Mouse (Mus musculus) kidney, postnatal 4 days (tissue): ENCODE measurements around the gene Maml2.

ENCODE experiments used
- DNase-seq, 2 experiments: peaks; one replicate each; pipeline ENCODE4 v3.0.0; 2021; ENCODE audit warnings: mixed read lengths in 2 of 2

Maml2 gene

GRCm38 (mm10) chr9:13311094-13311493 lies 13.3 kb downstream of the Maml2 start:
- no peak for DNase-seq

- DNase-seq = no peak
Measured at GRCm38 (mm10) chr9:13313923-13314322, 16.2 kb downstream of the Maml2 start.

GRCm38 (mm10) chr9:13314577-13315004 lies 16.8 kb downstream of the Maml2 start:
- DNase-seq = no peak

- no peak for DNase-seq
Measured at GRCm38 (mm10) chr9:13315393-13315792, 17.6 kb downstream of the Maml2 start.

GRCm38 (mm10) chr9:13319566-13319965 lies 21.8 kb downstream of the Maml2 start:
- no peak for DNase-seq

- no peak for DNase-seq
Measured at GRCm38 (mm10) chr9:13320800-13321364, 23.1 kb downstream of the Maml2 start.

- DNase-seq = no peak
Measured at GRCm38 (mm10) chr9:13323074-13323473, 25.3 kb downstream of the Maml2 start.

- peak; percentile 40 to 43 for DNase-seq
Measured at GRCm38 (mm10) chr9:13323612-13324011, 25.9 kb downstream of the Maml2 start.

- no peak for DNase-seq
Measured at GRCm38 (mm10) chr9:13414230-13414766, 116.5 kb downstream of the Maml2 start.

- peak; percentile 79 to 86 for DNase-seq
Measured at GRCm38 (mm10) chr9:13425031-13425940, 127.5 kb downstream of the Maml2 start.

GRCm38 (mm10) chr9:13429477-13430125 lies 131.8 kb downstream of the Maml2 start:
- no peak for DNase-seq

- no peak for DNase-seq
Measured at GRCm38 (mm10) chr9:13430302-13430701, 132.5 kb downstream of the Maml2 start.

- no peak for DNase-seq
Measured at GRCm38 (mm10) chr9:13430744-13431143, 133.0 kb downstream of the Maml2 start.

- DNase-seq = no peak
Measured at GRCm38 (mm10) chr9:13431646-13432045, 133.9 kb downstream of the Maml2 start.

GRCm38 (mm10) chr9:13433501-13434090 lies 135.8 kb downstream of the Maml2 start:
- no peak for DNase-seq

GRCm38 (mm10) chr9:13440911-13441310 lies 143.2 kb downstream of the Maml2 start:
- DNase-seq = no peak

- DNase-seq = peak in 1 of 2 experiments; percentile 11
Measured at GRCm38 (mm10) chr9:13442012-13442735, 144.4 kb downstream of the Maml2 start.

GRCm38 (mm10) chr9:13443484-13444211 lies 145.9 kb downstream of the Maml2 start:
- DNase-seq = no peak

GRCm38 (mm10) chr9:13446236-13446635 lies 148.5 kb downstream of the Maml2 start:
- DNase-seq = no peak

- DNase-seq = no peak
Measured at GRCm38 (mm10) chr9:13446703-13447285, 149.0 kb downstream of the Maml2 start, which contains the start of gene Gm17571. Gene Gm17571 (minus strand): TSS chr9:13446753.

GRCm38 (mm10) chr9:13448716-13449115 lies 151.0 kb downstream of the Maml2 start:
- DNase-seq = no peak
